Mouse (Mus musculus): ENCODE measurements around the gene 2610507B11Rik. TPM values are rescaled to one million over a fixed set of nuclear protein-coding genes. Genes with fewer than 3 reads are reported as not detected.

2610507B11Rik gene
- polyA plus RNA-seq, 1 experiment from 2014 or later = 62.2 TPM

GRCm38 (mm10) chr11:78245627-78246317 lies 15.8 kb upstream of the 2610507B11Rik start, which contains the start of the genes Sdf2 and Supt6:
Sdf2 (plus strand) TSS chr11:78245746.
Supt6 (minus strand) TSS chr11:78245987.
- Histone ChIP-seq H3K27me3 (replicated peaks; ENCODE audit: control insufficient read depth, insufficient read depth, low read length) (no peaks in the 10 kb centered on the region), H3K4me2 (peak within 1 kb of the TSS; percentile 75), H3K27ac (ENCODE audit: low read depth, low read length) (peak within 1 kb of the TSS; percentile 85), H3K9me3 (ENCODE audit: control insufficient read depth, low read length) (no peaks in the 10 kb centered on the region), H3K4me3 (ENCODE audit: low read depth, low read length) (peak within 1 kb of the TSS; percentile 99), H3K4me1 (replicated peaks; ENCODE audit: control insufficient read depth, insufficient read depth, low read length) (peaks cover 21% of the 10 kb centered on the region), H3K36me3 (ENCODE audit: control insufficient read depth, insufficient read depth, low read length) (peaks cover under 1% of the 10 kb centered on the region; the same call in 1 of the 2 replicates), H3K9ac (ENCODE audit: low read depth, low read length) (peak within 1 kb of the TSS; percentile 94)
- ATAC-seq (replicated peaks; ENCODE audit: low FRiP score) (peak; percentile 88), DNase-seq (ENCODE audit: low spot score) (peak; percentile 97)
- WGBS = under 1% methylated on average over 50 of the region's 50 CpGs

GRCm38 (mm10) chr11:78246318-78247011 lies 15.1 kb upstream of the 2610507B11Rik start:
- Histone ChIP-seq H3K4me3 (ENCODE audit: low read depth, low read length) (peak overlapping the region; percentile 99), H3K27me3 (replicated peaks; ENCODE audit: control insufficient read depth, insufficient read depth, low read length) (no peaks in the 10 kb centered on the region), H3K9me3 (ENCODE audit: control insufficient read depth, low read length) (no peaks in the 10 kb centered on the region), H3K4me1 (replicated peaks; ENCODE audit: control insufficient read depth, insufficient read depth, low read length) (peaks cover 21% of the 10 kb centered on the region), H3K4me2 (peak overlapping the region; percentile 75), H3K9ac (ENCODE audit: low read depth, low read length) (no peak overlapping the region), H3K36me3 (ENCODE audit: control insufficient read depth, insufficient read depth, low read length) (peaks cover 4% of the 10 kb centered on the region; the same call in 1 of the 2 replicates), H3K27ac (ENCODE audit: low read depth, low read length) (peak overlapping the region; percentile 85)
- 51% methylated on average over 7 of the region's 7 CpGs for WGBS
- ATAC-seq (replicated peaks; ENCODE audit: low FRiP score) (no peak), DNase-seq (ENCODE audit: low spot score) (no peak)

- Histone ChIP-seq H3K4me2 (peak overlapping the region; percentile 75), H3K9ac (ENCODE audit: low read depth, low read length) (no peak overlapping the region), H3K27ac (ENCODE audit: low read depth, low read length) (no peak overlapping the region), H3K4me1 (replicated peaks; ENCODE audit: control insufficient read depth, insufficient read depth, low read length) (peaks cover 21% of the 10 kb centered on the region), H3K27me3 (replicated peaks; ENCODE audit: control insufficient read depth, insufficient read depth, low read length) (no peaks in the 10 kb centered on the region), H3K36me3 (ENCODE audit: control insufficient read depth, insufficient read depth, low read length) (peaks cover 5% of the 10 kb centered on the region), H3K4me3 (ENCODE audit: low read depth, low read length) (peak overlapping the region; percentile 99), H3K9me3 (ENCODE audit: control insufficient read depth, low read length) (no peaks in the 10 kb centered on the region)
- ATAC-seq (replicated peaks; ENCODE audit: low FRiP score) = no peak
- no peak for DNase-seq (ENCODE audit: low spot score)
- 57% methylated on average over 3 of the region's 3 CpGs for WGBS
Measured at GRCm38 (mm10) chr11:78247012-78247348, 14.6 kb upstream of the 2610507B11Rik start.

- Histone ChIP-seq H3K4me2 (peak overlapping the region; percentile 75), H3K27me3 (replicated peaks; ENCODE audit: control insufficient read depth, insufficient read depth, low read length) (no peaks in the 10 kb centered on the region), H3K27ac (ENCODE audit: low read depth, low read length) (no peak overlapping the region), H3K9ac (ENCODE audit: low read depth, low read length) (0 out of 2 replicates have a peak overlapping the region, but pooled peaks have one; percentile 35), H3K4me1 (replicated peaks; ENCODE audit: control insufficient read depth, insufficient read depth, low read length) (peaks cover 21% of the 10 kb centered on the region), H3K36me3 (ENCODE audit: control insufficient read depth, insufficient read depth, low read length) (peaks cover 12% of the 10 kb centered on the region), H3K4me3 (ENCODE audit: low read depth, low read length) (peak overlapping the region; percentile 13; the same call in 1 of the 2 replicates), H3K9me3 (ENCODE audit: control insufficient read depth, low read length) (no peaks in the 10 kb centered on the region)
- 63% methylated on average over 4 of the region's 4 CpGs for WGBS
- peak; percentile 54 for ATAC-seq (replicated peaks; ENCODE audit: low FRiP score)
- no peak for DNase-seq (ENCODE audit: low spot score)
Measured at GRCm38 (mm10) chr11:78247727-78248140, 13.8 kb upstream of the 2610507B11Rik start.

- H3K9me3 ChIP-seq (ENCODE audit: control insufficient read depth, low read length) = no peaks in the 10 kb centered on the region
- H3K9ac ChIP-seq (ENCODE audit: low read depth, low read length) = no peak overlapping the region
- H3K27ac ChIP-seq (ENCODE audit: low read depth, low read length) = no peak overlapping the region
- no peaks in the 10 kb centered on the region for H3K4me1 ChIP-seq (replicated peaks; ENCODE audit: control insufficient read depth, insufficient read depth, low read length)
- H3K4me3 ChIP-seq (ENCODE audit: low read depth, low read length) = no peak overlapping the region
- no peak for DNase-seq (ENCODE audit: low spot score)
- H3K27me3 ChIP-seq (replicated peaks; ENCODE audit: control insufficient read depth, insufficient read depth, low read length) = no peaks in the 10 kb centered on the region
- ATAC-seq (replicated peaks; ENCODE audit: low FRiP score) = no peak
- 92% methylated on average over 1 of the region's 1 CpGs for WGBS
- no peak overlapping the region for H3K4me2 ChIP-seq
- H3K36me3 ChIP-seq (ENCODE audit: control insufficient read depth, insufficient read depth, low read length) = peaks cover 20% of the 10 kb centered on the region
Measured at GRCm38 (mm10) chr11:78256618-78257017, 4.9 kb upstream of the 2610507B11Rik start.

GRCm38 (mm10) chr11:78260489-78261258 lies 878 bp upstream of the 2610507B11Rik start:
- Histone ChIP-seq H3K4me3 (ENCODE audit: low read depth, low read length) (peak overlapping the region; percentile 75), H3K9ac (ENCODE audit: low read depth, low read length) (0 out of 2 replicates have a peak overlapping the region, but pooled peaks have one; percentile 40), H3K4me2 (peak overlapping the region; percentile 70), H3K27me3 (replicated peaks; ENCODE audit: control insufficient read depth, insufficient read depth, low read length) (no peaks in the 10 kb centered on the region), H3K9me3 (ENCODE audit: control insufficient read depth, low read length) (no peaks in the 10 kb centered on the region), H3K27ac (ENCODE audit: low read depth, low read length) (no peak overlapping the region), H3K36me3 (ENCODE audit: control insufficient read depth, insufficient read depth, low read length) (peaks cover 21% of the 10 kb centered on the region), H3K4me1 (replicated peaks; ENCODE audit: control insufficient read depth, insufficient read depth, low read length) (peaks cover 10% of the 10 kb centered on the region)
- ATAC-seq (replicated peaks; ENCODE audit: low FRiP score) = no peak
- DNase-seq (ENCODE audit: low spot score) = no peak
- WGBS = 78% methylated on average over 2 of the region's 2 CpGs

- ATAC-seq (replicated peaks; ENCODE audit: low FRiP score) (no peak), DNase-seq (ENCODE audit: low spot score) (peak; percentile 46)
- Histone ChIP-seq H3K27ac (ENCODE audit: low read depth, low read length) (no peak overlapping the region), H3K4me1 (replicated peaks; ENCODE audit: control insufficient read depth, insufficient read depth, low read length) (peaks cover 10% of the 10 kb centered on the region), H3K4me3 (ENCODE audit: low read depth, low read length) (peak overlapping the region; percentile 75), H3K9me3 (ENCODE audit: control insufficient read depth, low read length) (no peaks in the 10 kb centered on the region), H3K36me3 (ENCODE audit: control insufficient read depth, insufficient read depth, low read length) (peaks cover 35% of the 10 kb centered on the region), H3K9ac (ENCODE audit: low read depth, low read length) (peak overlapping the region; percentile 50; the same call in 1 of the 2 replicates), H3K27me3 (replicated peaks; ENCODE audit: control insufficient read depth, insufficient read depth, low read length) (no peaks in the 10 kb centered on the region), H3K4me2 (peak overlapping the region; percentile 70)
- 2% methylated on average over 8 of the region's 8 CpGs for WGBS
Measured at GRCm38 (mm10) chr11:78262550-78262949, 998 bp downstream of the 2610507B11Rik start.

- DNase-seq (ENCODE audit: low spot score) = no peak
- Histone ChIP-seq H3K9ac (ENCODE audit: low read depth, low read length) (no peak overlapping the region), H3K4me1 (replicated peaks; ENCODE audit: control insufficient read depth, insufficient read depth, low read length) (peaks cover 10% of the 10 kb centered on the region), H3K36me3 (ENCODE audit: control insufficient read depth, insufficient read depth, low read length) (peaks cover 55% of the 10 kb centered on the region), H3K4me3 (ENCODE audit: low read depth, low read length) (no peak overlapping the region), H3K27ac (ENCODE audit: low read depth, low read length) (no peak overlapping the region), H3K4me2 (no peak overlapping the region), H3K27me3 (replicated peaks; ENCODE audit: control insufficient read depth, insufficient read depth, low read length) (no peaks in the 10 kb centered on the region), H3K9me3 (ENCODE audit: control insufficient read depth, low read length) (no peaks in the 10 kb centered on the region)
- 88% methylated on average over 6 of the region's 6 CpGs for WGBS
- ATAC-seq (replicated peaks; ENCODE audit: low FRiP score) = no peak
Measured at GRCm38 (mm10) chr11:78265571-78265970, 4.0 kb downstream of the 2610507B11Rik start.
